Mouse (Mus musculus): ENCODE results near the gene Tmem131. TPM values are rescaled to one million over a fixed set of nuclear protein-coding genes. Genes with fewer than 3 reads are reported as not detected.

Gene Tmem131
- total RNA-seq, 2 experiments from 2014 or later, result 79.6 to 82.0 TPM

DNA sequence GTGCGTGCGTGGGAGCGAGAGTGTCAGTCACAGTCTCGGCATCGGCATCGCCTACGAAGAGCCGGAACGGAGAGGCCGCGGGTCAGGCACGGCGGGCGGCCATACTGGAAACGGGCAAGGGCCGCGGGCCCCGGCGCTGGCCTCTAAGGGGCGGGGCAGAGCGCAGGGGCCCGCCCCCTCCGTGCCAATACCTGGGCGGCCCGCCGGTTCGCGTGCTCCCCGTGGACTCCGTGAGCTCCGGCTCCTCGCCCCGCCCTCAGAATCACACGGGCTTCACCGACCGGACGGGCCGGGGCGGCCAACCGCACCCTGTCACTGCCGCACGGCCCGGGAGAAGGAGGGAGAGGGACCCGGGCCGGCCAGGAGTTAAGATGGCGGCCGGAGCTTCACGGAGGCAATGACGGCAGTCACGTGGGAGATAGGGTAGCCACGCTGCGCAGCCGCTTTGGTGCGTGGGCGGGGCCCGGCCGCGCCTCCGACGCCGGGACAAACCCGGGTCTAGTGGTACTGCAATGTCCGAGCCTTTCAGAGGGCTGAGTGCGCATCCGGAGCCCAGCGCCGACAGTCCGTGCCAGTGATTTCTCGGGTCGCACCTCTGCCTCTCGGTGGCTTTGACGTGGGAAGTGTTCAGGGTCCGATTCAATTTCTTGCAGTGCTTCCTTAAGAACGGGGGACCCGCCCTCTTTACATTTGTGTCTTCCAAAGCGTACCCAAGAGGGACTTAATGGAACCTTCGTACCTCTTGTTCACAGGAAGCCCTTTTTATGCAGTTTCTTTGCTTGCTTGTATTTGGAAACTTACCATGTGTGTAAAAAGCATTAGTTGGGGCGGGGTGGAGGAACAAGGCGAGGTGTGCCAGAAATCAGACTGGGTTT lies 3.7 kb downstream of the Tmem131 start:
- intact Hi-C loops (cut with DNase I), result loop anchor here (10.0 kb wide), 3 partner anchors 85 to 305 kb away; partner anchors contain the start of gene Vwa3b
- DNase-seq, result peak; percentile 94

DNA sequence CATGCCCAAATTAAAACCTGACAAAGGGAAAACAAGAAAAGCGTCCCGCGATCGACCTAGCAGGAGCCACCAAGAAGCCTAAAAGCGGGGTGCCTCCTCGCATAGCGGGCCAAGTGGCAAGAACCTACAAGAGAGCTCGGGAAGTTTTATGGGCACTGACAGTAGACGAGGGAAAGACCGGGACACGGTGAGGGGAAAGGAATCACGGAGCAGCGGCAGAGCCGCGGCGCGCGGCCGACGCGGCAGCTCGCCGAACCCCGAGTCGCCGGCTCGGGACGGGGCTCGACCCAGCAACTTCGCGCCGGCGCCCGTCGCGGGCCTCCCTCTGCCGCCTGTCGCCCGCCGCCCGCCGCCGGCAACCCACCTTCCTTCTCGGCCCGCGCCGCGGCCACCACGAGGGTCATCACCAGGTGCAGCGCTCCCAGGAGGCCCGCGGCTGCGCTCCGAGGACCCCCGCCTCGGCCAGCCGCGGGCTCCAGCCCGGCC lies 4.6 kb downstream of the Tmem131 start:
- DNase-seq, result peak; percentile 35
- intact Hi-C loops (cut with DNase I), result loop anchor here (10.0 kb wide), 2 partner anchors 104 to 306 kb away; no protein-coding TSS in a partner anchor

DNA sequence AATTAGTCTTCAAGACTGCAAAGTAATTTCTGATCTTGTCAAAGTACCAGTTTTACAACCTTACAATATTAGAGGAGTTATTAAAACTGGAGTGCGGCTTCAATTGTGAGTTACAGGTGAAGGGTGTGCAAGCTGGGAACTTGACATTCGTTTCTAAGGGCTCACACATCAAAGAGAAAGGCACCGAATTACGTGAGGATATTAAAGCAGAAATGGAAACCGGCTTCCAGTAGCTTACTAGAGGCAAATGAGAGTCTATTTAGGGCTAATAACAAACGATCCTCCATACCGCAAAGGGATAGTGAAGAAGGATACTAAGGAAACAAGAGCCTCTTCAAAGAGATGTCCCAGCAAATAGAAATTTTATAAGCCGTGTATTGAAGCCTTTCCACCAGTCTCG lies 5.1 kb downstream of the Tmem131 start:
- intact Hi-C loops (cut with DNase I), result loop anchor here (10.0 kb wide), 2 partner anchors 104 to 306 kb away; no protein-coding TSS in a partner anchor
- no peak for DNase-seq

GRCm38 (mm10) chr1:36937648-36938047 lies 5.8 kb downstream of the Tmem131 start:
- DNase-seq, result no peak

DNA sequence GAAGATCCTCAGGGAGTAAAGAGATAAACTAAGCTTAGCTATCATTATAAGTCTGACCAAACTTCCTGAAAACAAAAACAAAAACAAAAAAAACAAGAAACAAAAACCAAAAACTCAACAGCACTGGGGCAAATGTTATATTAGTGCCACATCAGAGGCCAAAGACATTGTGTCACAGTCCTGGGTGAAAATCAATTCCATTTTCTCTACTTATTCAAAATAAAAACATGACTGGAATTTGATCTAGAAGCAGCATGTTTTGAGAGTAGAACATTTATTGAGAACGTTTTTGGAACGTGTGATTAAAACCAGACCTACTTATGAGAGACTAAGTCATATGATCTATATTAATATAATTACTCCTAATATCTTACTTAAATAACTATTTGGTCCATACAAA lies 6.5 kb downstream of the Tmem131 start:
- no peak for DNase-seq
- intact Hi-C loops (cut with DNase I), result loop anchor here (10.0 kb wide), 2 partner anchors 102 to 308 kb away; no protein-coding TSS in a partner anchor

More at GRCm38 (mm10) chr1:36937648-36938047, 5.8 kb downstream of the Tmem131 start:
- intact Hi-C loops (cut with DNase I), result loop anchor here (10.0 kb wide), 2 partner anchors 103 to 307 kb away; no protein-coding TSS in a partner anchor

- no peak for DNase-seq
- intact Hi-C loops (cut with DNase I), result loop anchor here (10.0 kb wide), 2 partner anchors 102 to 308 kb away; no protein-coding TSS in a partner anchor
Observed at GRCm38 (mm10) chr1:36936567-36936966, 6.9 kb downstream of the Tmem131 start.

DNA sequence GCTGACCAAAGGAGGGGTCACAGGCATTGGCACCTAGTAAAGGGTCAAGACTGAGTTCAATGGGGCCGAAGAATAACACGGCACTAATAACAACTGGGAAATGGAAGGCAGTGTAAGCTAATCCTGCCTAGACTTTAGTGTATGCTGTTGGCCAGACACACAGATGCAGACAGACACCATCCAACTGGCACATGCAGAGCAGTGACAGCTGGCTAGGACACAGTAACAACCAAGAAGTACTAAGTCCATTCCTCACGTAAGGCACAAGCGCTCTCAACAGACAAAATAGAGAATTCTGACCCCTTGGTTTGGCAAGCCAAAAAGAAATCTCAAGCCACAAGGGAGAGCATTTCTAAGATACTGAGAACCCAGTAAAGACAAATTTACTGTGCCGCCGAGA lies 8.7 kb downstream of the Tmem131 start:
- intact Hi-C loops (cut with DNase I), result loop anchor here (10.0 kb wide), 2 partner anchors 100 to 310 kb away; no protein-coding TSS in a partner anchor
- no peak for DNase-seq

- no peak for DNase-seq
- intact Hi-C loops (cut with DNase I), result loop anchor here (10.0 kb wide), 2 partner anchors 99 to 311 kb away; no protein-coding TSS in a partner anchor
Observed at GRCm38 (mm10) chr1:36933965-36934585, 9.4 kb downstream of the Tmem131 start.

DNA sequence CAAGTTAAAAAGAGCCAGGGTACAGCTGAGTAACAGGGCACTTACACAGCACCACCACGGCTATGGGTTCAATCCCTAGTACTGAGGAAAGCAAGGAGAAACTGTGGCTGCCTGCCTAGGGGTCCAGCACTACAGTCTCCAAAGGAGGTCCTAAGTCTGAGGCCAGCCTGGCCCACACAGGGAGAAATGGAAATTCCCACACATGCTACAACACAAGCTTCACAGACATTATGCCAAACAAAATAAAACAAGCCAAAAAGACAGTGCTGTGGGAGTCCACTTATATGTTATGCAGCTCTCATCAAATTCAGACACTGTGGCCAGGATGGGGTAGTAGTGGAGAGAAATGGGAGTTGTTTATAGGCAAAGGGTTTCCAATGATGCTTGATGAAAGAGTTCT lies 11.2 kb downstream of the Tmem131 start:
- intact Hi-C loops (cut with DNase I), result loop anchor here (10.0 kb wide), 2 partner anchors 97 to 313 kb away; no protein-coding TSS in a partner anchor
- DNase-seq, result no peak

- DNase-seq, result no peak
- intact Hi-C loops (cut with DNase I), result loop anchor here (10.0 kb wide), 2 partner anchors 96 to 314 kb away; no protein-coding TSS in a partner anchor
Observed at GRCm38 (mm10) chr1:36930911-36931310, 12.6 kb downstream of the Tmem131 start.

- DNase-seq, result no peak
- intact Hi-C loops (cut with DNase I), result loop anchor here (10.0 kb wide), 2 partner anchors 95 to 315 kb away; no protein-coding TSS in a partner anchor
Observed at GRCm38 (mm10) chr1:36929996-36930395, 13.5 kb downstream of the Tmem131 start.

DNA sequence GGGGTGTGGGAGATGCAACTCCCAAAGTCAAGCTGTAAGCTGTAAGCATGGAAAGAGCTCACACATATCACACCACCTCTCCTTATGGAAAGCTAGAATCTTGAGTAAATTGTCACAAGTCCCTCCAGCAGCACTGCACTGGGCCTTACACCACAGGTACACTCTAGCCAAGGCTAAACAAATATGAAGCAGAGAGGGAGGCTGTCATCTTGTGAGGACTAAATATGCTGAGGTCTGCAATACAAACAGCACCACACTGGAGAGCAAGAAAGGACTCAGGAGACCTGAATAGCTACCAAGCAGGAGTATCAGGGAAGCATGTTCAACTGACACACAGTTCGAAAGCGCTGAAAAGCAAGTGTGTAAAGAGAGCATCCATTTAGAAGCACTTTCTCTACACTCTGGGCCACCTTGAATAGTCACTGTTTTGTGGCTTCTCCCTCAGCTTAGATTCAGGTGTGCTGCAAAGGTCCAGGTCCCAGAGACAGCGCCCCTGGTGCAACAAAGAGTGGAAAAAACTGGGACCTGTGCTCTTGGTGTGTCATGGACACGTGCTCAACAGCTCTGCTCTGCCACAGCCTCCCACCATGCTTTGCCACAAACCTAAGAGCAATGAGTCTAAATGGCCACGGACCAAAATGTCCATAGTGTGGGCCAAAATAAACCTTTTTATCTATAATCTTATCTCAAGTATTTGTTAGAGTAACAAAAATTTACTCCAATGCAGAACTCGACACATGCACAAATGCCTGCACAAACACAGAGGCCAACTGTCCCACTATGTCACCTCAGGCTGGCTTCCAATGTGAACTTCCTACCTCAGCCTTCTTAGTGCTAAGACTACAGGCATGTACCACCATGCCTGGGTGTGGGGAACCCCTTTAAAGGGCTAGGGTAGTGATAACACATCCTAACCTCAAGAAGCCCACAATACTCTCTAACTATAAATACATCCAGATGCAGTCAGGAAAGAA lies 14.8 kb downstream of the Tmem131 start:
- DNase-seq, result no peak
- intact Hi-C loops (cut with DNase I), result no loop called here

- intact Hi-C loops (cut with DNase I), result no loop called here
- DNase-seq, result no peak
Observed at GRCm38 (mm10) chr1:36927569-36927968, 15.9 kb downstream of the Tmem131 start.

DNA sequence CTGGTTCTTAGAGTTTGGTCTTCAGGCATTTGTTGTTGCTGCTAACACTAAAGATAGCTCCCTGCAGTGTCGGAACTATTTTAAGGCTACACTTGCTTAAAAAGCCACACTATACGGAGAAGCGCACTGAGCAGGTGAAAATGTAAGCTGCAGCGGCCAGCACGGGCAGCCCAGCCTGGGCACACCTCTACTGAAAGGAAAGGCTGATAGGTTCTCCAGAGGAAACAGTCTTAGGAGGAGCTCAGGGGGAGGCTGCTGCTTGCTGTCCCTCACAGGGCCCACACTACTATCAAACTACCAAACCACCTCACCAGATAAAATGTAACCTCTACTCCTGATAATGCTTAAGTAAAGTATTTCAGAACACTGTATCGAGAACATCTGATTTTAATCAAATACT lies 16.7 kb downstream of the Tmem131 start:
- DNase-seq, result no peak
- intact Hi-C loops (cut with DNase I), result no loop called here

GRCm38 (mm10) chr1:36926246-36926645 lies 17.2 kb downstream of the Tmem131 start:
- intact Hi-C loops (cut with DNase I), result no loop called here
- DNase-seq, result no peak

DNA sequence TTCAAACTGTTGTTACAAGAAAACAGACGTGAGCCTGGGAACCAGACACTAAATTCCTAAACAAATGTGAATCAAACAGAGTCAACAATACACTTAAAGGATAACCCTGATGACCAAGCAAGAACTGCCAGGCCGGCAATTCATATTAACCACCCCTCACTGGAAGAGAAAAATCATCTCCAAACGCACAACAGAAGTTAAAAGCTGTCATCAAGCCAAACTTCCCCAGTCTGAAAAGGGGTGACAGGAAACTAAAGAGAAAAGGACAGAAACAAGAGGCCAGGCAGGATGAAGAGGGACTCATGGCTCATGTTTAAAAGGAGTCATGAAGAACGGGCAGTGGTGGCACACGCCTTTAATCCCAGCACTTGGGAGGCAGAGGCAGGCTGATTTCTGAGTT lies 17.7 kb downstream of the Tmem131 start:
- intact Hi-C loops (cut with DNase I), result no loop called here
- no peak for DNase-seq

- DNase-seq, result no peak
- intact Hi-C loops (cut with DNase I), result no loop called here
Observed at GRCm38 (mm10) chr1:36924853-36925252, 18.6 kb downstream of the Tmem131 start.

DNA sequence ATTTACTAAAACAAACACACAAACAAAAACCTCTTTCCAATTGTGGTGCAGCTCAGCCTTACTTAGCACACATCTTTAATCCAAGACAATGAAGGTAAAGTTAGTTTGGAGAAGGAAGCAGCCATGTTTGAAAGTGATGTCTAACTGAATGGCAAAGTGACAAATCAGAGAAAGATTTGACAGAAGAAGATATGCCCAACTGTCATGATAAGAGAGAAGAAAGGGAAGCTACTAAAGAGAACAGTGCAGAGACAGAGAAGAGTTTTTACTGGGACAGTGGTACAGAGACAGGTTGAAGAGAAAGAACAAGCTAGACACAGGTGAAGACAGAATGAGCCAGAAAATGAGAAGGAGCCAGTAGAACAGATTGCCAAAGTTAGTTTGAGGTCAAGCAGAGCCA lies 19.6 kb downstream of the Tmem131 start:
- no peak for DNase-seq
- intact Hi-C loops (cut with DNase I), result no loop called here

GRCm38 (mm10) chr1:36922623-36923421 lies 20.6 kb downstream of the Tmem131 start:
- intact Hi-C loops (cut with DNase I), result no loop called here
- DNase-seq, result no peak
